Mouse (Mus musculus) left cerebral cortex, adult 6 months (tissue): Measurements from ENCODE around the gene Higd1b. TPM values are rescaled to one million over a fixed set of nuclear protein-coding genes. Genes with fewer than 3 reads are reported as not detected.

Source experiments
- long read RNA-seq, 2 experiments: library from polyadenylated mRNA; unstranded; transcript quantifications; one replicate each; pipeline ENCODE4 v2.0.0; 2019 to 2020
- polyA plus RNA-seq: library from polyadenylated mRNA; unstranded; fragments of <200 nt; fragmentation: Nextera tagmentation; gene quantifications from 2 replicates; pipeline ENCODE4 v1.2.3, GENCODE M21; 2021

The Higd1b gene
- polyA plus RNA-seq, result 9.7 and 14.4 TPM in 2 replicates
- long read RNA-seq, experiment 1, partial matches to known transcripts, result 0 of 6 reads
- long read RNA-seq, experiment 1, other reads (novel, unspliced or antisense), result 3 of 6 reads
- long read RNA-seq, experiment 2, partial matches to known transcripts, result 0 of 6 reads
- long read RNA-seq, experiment 2, other reads (novel, unspliced or antisense), result 1 of 6 reads

GRCm38 (mm10) chr11:102835549-102835948 lies at the start of gene Higd1b:
TSS of gene Higd1b (plus strand) at chr11:102835849.

GRCm38 (mm10) chr11:102819021-102819782 lies 16.4 kb upstream of the Higd1b start, which contains the start of gene Gjc1:
TSS of gene Gjc1 (minus strand) at chr11:102819700.

GRCm38 (mm10) chr11:102880585-102881313 lies 45.1 kb downstream of the Higd1b start, which contains the start of the genes Eftud2 and Ccdc103:
TSS of gene Eftud2 (minus strand) at chr11:102880985.
TSS of gene Ccdc103 (plus strand) at chr11:102881204.

GRCm38 (mm10) chr11:102884616-102885219 lies 49.1 kb downstream of the Higd1b start, which contains the start of gene Fam187a:
TSS of gene Fam187a (plus strand) at chr11:102885169.

Other genes starting within 250 kb of the Higd1b start
- 1.3 and 1.8 TPM in 2 replicates for gene Fzd2, start 231.5 kb upstream of the Higd1b start, polyA plus RNA-seq
- 0.05 and 0.07 TPM in 2 replicates for gene Meioc, start 172.1 kb upstream of the Higd1b start, polyA plus RNA-seq
- gene Ccdc43, start 138.1 kb upstream of the Higd1b start, polyA plus RNA-seq, result 31.4 and 33.9 TPM in 2 replicates
- gene Adam11, start 74.4 kb upstream of the Higd1b start, polyA plus RNA-seq, result 17.7 and 20.0 TPM in 2 replicates
- 0.73 and 1.3 TPM in 2 replicates for gene Gjc1, start 16.1 kb upstream of the Higd1b start, polyA plus RNA-seq
- 57.3 and 64.5 TPM in 2 replicates for gene Eftud2, start 45.1 kb downstream of the Higd1b start, polyA plus RNA-seq
- 3.9 and 5.6 TPM in 2 replicates for gene Ccdc103, start 45.4 kb downstream of the Higd1b start, polyA plus RNA-seq
- gene Fam187a, start 49.3 kb downstream of the Higd1b start, polyA plus RNA-seq, result not detected in 2 replicates
- gene Gfap, start 65.1 kb downstream of the Higd1b start, polyA plus RNA-seq, result 54.0 and 58.4 TPM in 2 replicates
- 0.06 TPM in 1 of 2 replicates, not detected in the other for gene Kif18b, start 89.3 kb downstream of the Higd1b start, polyA plus RNA-seq
- gene C1ql1, start 110.8 kb downstream of the Higd1b start, polyA plus RNA-seq, result 1.5 and 13.5 TPM in 2 replicates
- gene Nmt1, start 192.3 kb downstream of the Higd1b start, polyA plus RNA-seq, result 250 and 262 TPM in 2 replicates
- gene Dcakd, start 192.5 kb downstream of the Higd1b start, polyA plus RNA-seq, result 16.0 and 42.8 TPM in 2 replicates